Mouse (Mus musculus) brain, embryonic 14.5 days (tissue): ENCODE results near the gene Hsd17b7.

Experiments
- CTCF ChIP-seq: fragments of 200-500 bp; IDR thresholded peaks from 2 replicates; pipeline ENCODE4 v1.5.1; 2012; ENCODE audit warnings: inconsistent platforms, mild to moderate bottlenecking, moderate library complexity, borderline replicate concordance; ENCODE audit not compliant: insufficient read depth, insufficient read length; ENCODE audit errors: extremely low read depth
- POLR2A ChIP-seq: fragments of 200-500 bp; IDR thresholded peaks from 2 replicates; pipeline ENCODE4 v1.6.1; 2012; ENCODE audit warnings: mild to moderate bottlenecking, inconsistent platforms, borderline replicate concordance; ENCODE audit not compliant: poor library complexity, insufficient read depth, insufficient read length, severe bottlenecking; ENCODE audit errors: extremely low read depth

GRCm38 (mm10) chr1:169917115-169917796 lies 51.8 kb downstream of the Hsd17b7 start:
- TF ChIP-seq POLR2A (no peak), CTCF (no peak)
